Mouse (Mus musculus) embryonic facial prominence, embryonic 10.5 days (tissue): ENCODE results near the gene Timm13. TPM values are rescaled to one million over a fixed set of nuclear protein-coding genes. Genes with fewer than 3 reads are reported as not detected.

ENCODE experiments used
- DNase-seq: peaks from one replicate; pipeline ENCODE4 v3.0.0-alpha.2; 2017; ENCODE audit warnings: low spot score
- H3K27ac ChIP-seq: fragments of 300-500 bp; sonication (generic); replicated peaks from 2 replicates; pipeline ENCODE4 v1.5.1; 2016; ENCODE audit warnings: mild to moderate bottlenecking
- H3K27me3 ChIP-seq: fragments of 300-500 bp; sonication (generic); replicated peaks from 2 replicates; pipeline ENCODE4 v1.6.1; 2016; ENCODE audit warnings: low read depth, mild to moderate bottlenecking; ENCODE audit not compliant: poor library complexity, severe bottlenecking
- H3K36me3 ChIP-seq: fragments of 300-500 bp; sonication (generic); replicated peaks from 2 replicates; pipeline ENCODE4 v1.6.1; 2016; ENCODE audit warnings: mild to moderate bottlenecking, moderate library complexity
- H3K4me1 ChIP-seq: fragments of 300-500 bp; sonication (generic); 2 replicates; pipeline ENCODE4 v1.6.1; 2016
- H3K4me3 ChIP-seq: fragments of 300-500 bp; sonication (generic); 2 replicates; pipeline ENCODE4 v1.5.1; 2016; ENCODE audit warnings: mild to moderate bottlenecking, moderate library complexity
- H3K9me3 ChIP-seq: fragments of 300-500 bp; sonication (generic); 2 replicates; pipeline ENCODE4 v1.6.1; 2016; ENCODE audit warnings: mild to moderate bottlenecking
- WGBS: fragments of 180-500 bp; shearing (Covaris S2); methylation state at CpG from one replicate; pipeline ENCODE4 v1.1.7; 2016; 5-methylcytosine and 5-hydroxymethylcytosine counted together
- polyA plus RNA-seq: library from polyadenylated mRNA; unstranded; fragments of >200 nt; fragmentation: Nextera tagmentation; extraction: Ambion mirVana; gene quantifications from 2 replicates; pipeline ENCODE4 v1.2.1, GENCODE M21; 2016

Timm13 gene
- polyA plus RNA-seq = 349 and 359 TPM in 2 replicates

- Histone ChIP-seq H3K4me3 (peak within 1 kb of the TSS; percentile 94), H3K4me1 (peaks cover 31% of the 10 kb centered on the region), H3K36me3 (peaks cover 71% of the 10 kb centered on the region), H3K27ac (peak within 1 kb of the TSS; percentile 93), H3K27me3 (peaks cover 8% of the 10 kb centered on the region; the same call in 1 of the 2 replicates), H3K9me3 (no peaks in the 10 kb centered on the region)
- under 1% methylated on average over 72 of the region's 72 CpGs for whole genome bisulfite sequencing
- peak; percentile 98 for DNase-seq
Measured at GRCm38 (mm10) chr10:80900318-80901247, at the start of gene Timm13. TSS of gene Timm13 (minus strand) at chr10:80900969.

- H3K4me3 ChIP-seq = no peak overlapping the region
- no peaks in the 10 kb centered on the region for H3K36me3 ChIP-seq
- no peaks in the 10 kb centered on the region for H3K9me3 ChIP-seq
- H3K27me3 ChIP-seq = peaks cover 10% of the 10 kb centered on the region; the same call in 1 of the 2 replicates
- DNase-seq = no peak
- WGBS = 28% methylated on average over 5 of the region's 5 CpGs
- peaks cover 43% of the 10 kb centered on the region for H3K4me1 ChIP-seq
- H3K27ac ChIP-seq = no peak overlapping the region
Measured at GRCm38 (mm10) chr10:80950314-80950713, 49.5 kb upstream of the Timm13 start.

- no peaks in the 10 kb centered on the region for H3K9me3 ChIP-seq
- 0 out of 2 replicates have a peak overlapping the region, but pooled peaks have one; percentile 20 for H3K27ac ChIP-seq
- peaks cover 34% of the 10 kb centered on the region for H3K4me1 ChIP-seq
- no peak for DNase-seq
- 77% methylated on average over 3 of the region's 3 CpGs for WGBS
- peaks cover 10% of the 10 kb centered on the region; the same call in 1 of the 2 replicates for H3K27me3 ChIP-seq
- H3K4me3 ChIP-seq = no peak overlapping the region
- no peaks in the 10 kb centered on the region for H3K36me3 ChIP-seq
Measured at GRCm38 (mm10) chr10:80949081-80949480, 48.3 kb upstream of the Timm13 start.

DNA sequence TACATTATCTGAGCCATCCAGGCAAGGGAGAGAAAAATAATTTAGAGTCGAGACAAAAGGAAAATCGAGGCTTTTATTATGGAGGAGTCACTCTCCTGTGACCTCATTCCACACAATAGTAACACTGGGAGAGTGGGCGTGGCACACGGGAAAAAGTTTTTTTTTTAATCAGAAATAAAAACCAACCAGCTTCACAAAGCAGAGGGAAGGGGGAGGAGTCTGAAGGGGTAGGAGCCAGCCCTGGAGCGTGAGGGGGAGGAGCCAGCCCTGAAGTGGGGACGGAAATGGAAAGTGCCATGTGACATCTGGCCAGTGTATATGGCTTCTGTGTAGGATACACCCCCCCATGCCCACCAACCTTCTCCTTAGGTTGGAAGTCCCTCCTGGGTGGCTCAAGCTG lies 47.8 kb upstream of the Timm13 start:
- peaks cover 10% of the 10 kb centered on the region; the same call in 1 of the 2 replicates for H3K27me3 ChIP-seq
- peaks cover 38% of the 10 kb centered on the region for H3K4me1 ChIP-seq
- DNase-seq = no peak
- no peaks in the 10 kb centered on the region for H3K9me3 ChIP-seq
- H3K4me3 ChIP-seq = no peak overlapping the region
- no peaks in the 10 kb centered on the region for H3K36me3 ChIP-seq
- WGBS = 47% methylated on average over 6 of the region's 6 CpGs
- H3K27ac ChIP-seq = no peak overlapping the region

GRCm38 (mm10) chr10:80947802-80948201 lies 47.0 kb upstream of the Timm13 start:
- no peak overlapping the region for H3K4me3 ChIP-seq
- no peaks in the 10 kb centered on the region for H3K36me3 ChIP-seq
- 67% methylated on average over 2 of the region's 2 CpGs for WGBS

GRCm38 (mm10) chr10:80946684-80947437 lies 46.1 kb upstream of the Timm13 start:
- H3K27me3 ChIP-seq = peaks cover 10% of the 10 kb centered on the region; the same call in 1 of the 2 replicates
- 66% methylated on average over 14 of the region's 14 CpGs for WGBS
- no peak for DNase-seq

More at GRCm38 (mm10) chr10:80947802-80948201, 47.0 kb upstream of the Timm13 start:
- DNase-seq = no peak
- Histone ChIP-seq H3K4me1 (peaks cover 44% of the 10 kb centered on the region), H3K9me3 (no peaks in the 10 kb centered on the region), H3K27me3 (peaks cover 10% of the 10 kb centered on the region; the same call in 1 of the 2 replicates), H3K27ac (0 out of 2 replicates have a peak overlapping the region, but pooled peaks have one; percentile 35)

GRCm38 (mm10) chr10:80944231-80944630 lies 43.5 kb upstream of the Timm13 start:
- Histone ChIP-seq H3K9me3 (no peaks in the 10 kb centered on the region), H3K27ac (no peak overlapping the region), H3K4me1 (peaks cover 59% of the 10 kb centered on the region), H3K36me3 (no peaks in the 10 kb centered on the region), H3K4me3 (no peak overlapping the region), H3K27me3 (peaks cover 16% of the 10 kb centered on the region)
- no peak for DNase-seq
- 93% methylated on average over 5 of the region's 5 CpGs for WGBS

More at GRCm38 (mm10) chr10:80946684-80947437, 46.1 kb upstream of the Timm13 start:
- no peak overlapping the region for H3K4me3 ChIP-seq
- H3K36me3 ChIP-seq = no peaks in the 10 kb centered on the region
- H3K9me3 ChIP-seq = no peaks in the 10 kb centered on the region
- H3K4me1 ChIP-seq = peaks cover 42% of the 10 kb centered on the region
- no peak overlapping the region for H3K27ac ChIP-seq

- WGBS = 84% methylated on average over 9 of the region's 9 CpGs
- Histone ChIP-seq H3K27me3 (peaks cover 21% of the 10 kb centered on the region), H3K36me3 (no peaks in the 10 kb centered on the region), H3K4me1 (peaks cover 59% of the 10 kb centered on the region), H3K27ac (no peak overlapping the region), H3K4me3 (no peak overlapping the region), H3K9me3 (no peaks in the 10 kb centered on the region)
- no peak for DNase-seq
Measured at GRCm38 (mm10) chr10:80943701-80944100, 42.9 kb upstream of the Timm13 start.

DNA sequence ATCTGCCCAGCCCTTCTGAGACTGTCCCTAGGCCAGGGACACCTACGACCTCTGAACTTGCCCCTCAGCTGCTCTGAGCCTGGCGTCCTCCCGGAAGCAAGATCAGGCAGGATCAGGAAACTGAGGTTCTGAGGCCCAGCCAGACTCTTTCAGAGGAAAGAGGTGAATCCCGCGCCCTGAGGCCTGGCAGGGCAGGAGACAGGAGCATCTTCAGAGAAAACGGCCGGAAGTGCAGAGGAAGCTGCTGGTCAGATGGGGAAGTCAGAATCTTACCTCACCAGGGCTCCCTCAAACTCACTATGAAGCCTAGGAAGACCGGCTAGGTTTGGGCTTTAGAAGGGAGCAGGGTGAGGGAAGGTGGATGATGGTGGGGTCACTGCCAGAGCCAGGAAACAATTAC lies 42.1 kb upstream of the Timm13 start:
- no peak overlapping the region for H3K4me3 ChIP-seq
- no peaks in the 10 kb centered on the region for H3K9me3 ChIP-seq
- H3K4me1 ChIP-seq = peaks cover 61% of the 10 kb centered on the region
- DNase-seq = no peak
- no peak overlapping the region; the same call in 1 of the 2 replicates for H3K27ac ChIP-seq
- H3K36me3 ChIP-seq = no peaks in the 10 kb centered on the region
- peaks cover 29% of the 10 kb centered on the region for H3K27me3 ChIP-seq
- WGBS = 46% methylated on average over 8 of the region's 8 CpGs

DNA sequence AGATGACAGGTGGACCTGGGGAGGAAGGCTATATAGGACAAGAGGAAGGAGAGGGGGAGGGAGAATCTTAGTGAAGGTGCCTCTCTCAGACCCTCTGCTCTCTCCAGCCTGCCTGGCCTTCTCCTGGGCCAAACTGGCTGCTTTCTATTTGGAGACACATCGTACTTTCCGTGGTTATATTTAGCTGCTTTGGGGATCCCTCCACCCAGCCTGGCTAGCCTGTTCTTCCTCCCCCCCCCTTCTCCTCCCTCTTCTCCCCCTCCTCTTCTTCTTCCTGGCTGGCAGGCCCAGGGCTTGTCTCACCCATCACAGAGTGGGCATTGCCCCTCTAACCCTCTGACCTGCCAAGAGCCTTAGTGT lies 40.2 kb upstream of the Timm13 start:
- no peak for DNase-seq
- no peaks in the 10 kb centered on the region for H3K9me3 ChIP-seq
- no peak overlapping the region for H3K4me3 ChIP-seq
- H3K36me3 ChIP-seq = no peaks in the 10 kb centered on the region
- no peak overlapping the region for H3K27ac ChIP-seq
- 73% methylated on average over 2 of the region's 2 CpGs for WGBS
- peaks cover 48% of the 10 kb centered on the region for H3K27me3 ChIP-seq
- H3K4me1 ChIP-seq = peaks cover 68% of the 10 kb centered on the region

GRCm38 (mm10) chr10:80940320-80940987 lies 39.7 kb upstream of the Timm13 start:
- 39% methylated on average over 8 of the region's 8 CpGs for WGBS
- peak overlapping the region; percentile 87 for H3K27ac ChIP-seq
- H3K4me3 ChIP-seq = peak overlapping the region; percentile 58

GRCm38 (mm10) chr10:80939671-80940070 lies 38.9 kb upstream of the Timm13 start:
- no peaks in the 10 kb centered on the region for H3K36me3 ChIP-seq
- peaks cover 78% of the 10 kb centered on the region for H3K4me1 ChIP-seq
- H3K4me3 ChIP-seq = peak overlapping the region; percentile 58
- peaks cover 61% of the 10 kb centered on the region for H3K27me3 ChIP-seq
- H3K9me3 ChIP-seq = no peaks in the 10 kb centered on the region
- peak overlapping the region; percentile 87 for H3K27ac ChIP-seq
- DNase-seq = peak; percentile 88
- 7% methylated on average over 28 of the region's 28 CpGs for WGBS

More at GRCm38 (mm10) chr10:80940320-80940987, 39.7 kb upstream of the Timm13 start:
- Histone ChIP-seq H3K9me3 (no peaks in the 10 kb centered on the region), H3K36me3 (no peaks in the 10 kb centered on the region), H3K27me3 (peaks cover 53% of the 10 kb centered on the region), H3K4me1 (peaks cover 73% of the 10 kb centered on the region)
- DNase-seq = no peak
